In genomic region chr12:57109363-57109762, GRCm38 (mm10) we compare ENCODE assay signal across 14 mouse cellular contexts.
DNase-seq lines count a peak whose midpoint lies in the region; TF ChIP-seq lines count a peak whose summit lies in the region.
"Had no signal": no experiment of that assay in that cellular context is flagged by ENCODE, and none has a peak within 500 bp of the region (broad histone marks: within the 10 kb centered on the region; RNA-seq: fewer than 3 reads in every experiment).

No protein-coding gene starts in this region.

- no peak for TF ChIP-seq POLR2A in brain, embryonic 14.5 days (IDR thresholded peaks at IDR 0.05; ENCODE audit: borderline replicate concordance, extremely low read depth, insufficient read depth, insufficient read length, poor library complexity, severe bottlenecking)

- no peak for TF ChIP-seq CTCF in brain, embryonic 14.5 days (IDR thresholded peaks at IDR 0.05; ENCODE audit: borderline replicate concordance, extremely low read depth, insufficient read depth, insufficient read length)

- peak; percentile 47 for DNase-seq in lung, postnatal 25 days (ENCODE audit: low spot score)
- DNase-seq in lung, postnatal 14 days, result no peak
- DNase-seq in NIH3T3 (ENCODE audit: low read depth), result peak; percentile 18
- DNase-seq in brain, embryonic 14.5 days (ENCODE audit: low read depth), result peak; percentile 9
- DNase-seq in heart, adult 9 months (ENCODE audit: low spot score in 2 of 2), result no peak
- DNase-seq in cerebellum, adult 11-12 months, result no peak
- DNase-seq: adrenal gland, adult 2 months; adrenal gland, postnatal 14 days; cerebellum, adult 18-20 months; cerebellum, adult 9-10 months; cerebellum, postnatal 14 days; gastrocnemius, postnatal 10 days; gastrocnemius, postnatal 36 days; heart, adult 2 months had no signal

Comparison
In these comparisons a context has a peak if more than half of its experiments do, and no peak if none do; other contexts are left out.
1. DNase-seq: peak in lung, postnatal 25 days (single experiment), NIH3T3 (single experiment) and brain, embryonic 14.5 days (single experiment); none in lung, postnatal 14 days (single experiment), heart, adult 9 months (0 of 2) and cerebellum, adult 11-12 months (single experiment).